Mouse (Mus musculus): ENCODE results near the gene Tmtc2. TPM values are rescaled to one million over a fixed set of nuclear protein-coding genes. Genes with fewer than 3 reads are reported as not detected.

Gene Tmtc2
- polyA plus RNA-seq, 1 experiment: 16.7 TPM

DNA sequence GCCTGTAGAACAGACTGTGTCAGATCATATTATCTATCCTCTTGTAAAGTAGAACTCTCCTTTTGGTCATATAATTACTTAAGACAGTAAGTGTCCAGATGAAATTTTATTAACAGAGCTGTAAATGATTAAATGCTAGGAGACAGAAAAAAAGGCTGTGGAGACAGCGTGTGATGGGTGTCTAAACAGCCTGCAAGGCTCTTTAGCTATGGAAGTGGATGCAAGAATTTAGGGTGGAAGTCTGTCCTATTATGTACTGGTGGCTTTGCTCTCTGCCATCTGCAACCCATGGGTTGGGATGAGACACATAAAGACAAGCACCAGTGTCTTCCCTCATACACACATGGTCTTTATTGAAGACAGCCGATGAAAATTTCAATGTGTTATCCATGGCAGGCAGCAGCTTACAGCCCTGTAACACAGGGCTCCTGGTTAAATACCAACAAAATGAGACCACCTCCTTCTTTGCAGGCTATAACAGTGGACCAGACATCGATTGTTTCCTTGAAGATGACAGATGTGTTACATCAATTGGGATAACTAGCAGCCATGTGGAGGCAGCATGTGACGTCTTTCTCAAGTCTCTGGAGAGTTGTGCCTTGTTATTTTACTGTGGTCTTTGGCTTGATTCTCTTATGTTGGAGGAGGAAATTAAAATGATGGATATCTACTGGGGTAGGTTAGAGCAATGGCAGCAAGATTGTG, 380.3 kb downstream of the Tmtc2 start:
- Histone ChIP-seq H3K4me1 (ENCODE audit: control insufficient read depth, insufficient read depth, low read length) (no peaks in the 10 kb centered on the region; the same call in 1 of the 2 replicates), H3K27me3 (ENCODE audit: control insufficient read depth, insufficient read depth, low read length) (no peaks in the 10 kb centered on the region), H3K4me3 (replicated peaks; ENCODE audit: insufficient read depth, low read depth, low read length) (no peak overlapping the region), H3K27ac (ENCODE audit: insufficient read depth, low read length) (no peak overlapping the region)
- WGBS: 75% methylated on average over 4 of the region's 4 CpGs
- no peak for TF ChIP-seq POLR2A (IDR thresholded peaks at IDR 0.05; ENCODE audit: borderline replicate concordance, insufficient read depth, low read length)
- TF ChIP-seq CTCF (IDR thresholded peaks at IDR 0.05; ENCODE audit: borderline replicate concordance, insufficient read depth, low read depth, low read length): no peak
- DNase-seq: no peak

DNA sequence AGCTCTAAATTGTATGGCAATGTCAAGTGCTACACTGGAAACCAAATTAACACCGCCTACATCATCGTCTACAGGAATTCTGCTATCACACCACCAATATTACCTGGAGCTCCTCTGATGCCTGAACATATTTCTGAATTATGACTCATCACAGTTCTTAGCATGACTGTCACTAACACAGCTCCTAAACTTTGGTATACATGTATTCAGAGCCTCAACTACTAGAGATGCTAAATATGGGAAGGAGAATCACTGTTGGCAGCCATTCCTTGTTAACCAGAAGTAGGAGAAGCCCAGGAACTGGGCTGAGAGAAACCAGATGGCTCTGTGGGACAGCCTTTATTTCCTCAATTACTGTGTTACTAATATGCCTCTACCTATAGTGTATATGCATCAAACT, 382.2 kb downstream of the Tmtc2 start:
- Histone ChIP-seq H3K4me3 (replicated peaks; ENCODE audit: insufficient read depth, low read depth, low read length) (no peak overlapping the region), H3K27me3 (ENCODE audit: control insufficient read depth, insufficient read depth, low read length) (no peaks in the 10 kb centered on the region), H3K4me1 (ENCODE audit: control insufficient read depth, insufficient read depth, low read length) (no peaks in the 10 kb centered on the region; the same call in 1 of the 2 replicates), H3K27ac (ENCODE audit: insufficient read depth, low read length) (no peak overlapping the region)
- no peak for DNase-seq
- WGBS: 93% methylated on average over 2 of the region's 2 CpGs
- TF ChIP-seq POLR2A (IDR thresholded peaks at IDR 0.05; ENCODE audit: borderline replicate concordance, insufficient read depth, low read length) (no peak), CTCF (IDR thresholded peaks at IDR 0.05; ENCODE audit: borderline replicate concordance, insufficient read depth, low read depth, low read length) (no peak)

GRCm38 (mm10) chr10:105189746-105190145, 384.5 kb downstream of the Tmtc2 start:
- Histone ChIP-seq H3K27ac (ENCODE audit: insufficient read depth, low read length) (no peak overlapping the region), H3K4me1 (ENCODE audit: control insufficient read depth, insufficient read depth, low read length) (no peaks in the 10 kb centered on the region; the same call in 1 of the 2 replicates), H3K27me3 (ENCODE audit: control insufficient read depth, insufficient read depth, low read length) (no peaks in the 10 kb centered on the region), H3K4me3 (replicated peaks; ENCODE audit: insufficient read depth, low read depth, low read length) (no peak overlapping the region)
- no peak for DNase-seq
- 64% methylated on average over 4 of the region's 4 CpGs for WGBS
- TF ChIP-seq CTCF (IDR thresholded peaks at IDR 0.05; ENCODE audit: borderline replicate concordance, insufficient read depth, low read depth, low read length): no peak
- TF ChIP-seq POLR2A (IDR thresholded peaks at IDR 0.05; ENCODE audit: borderline replicate concordance, insufficient read depth, low read length): no peak

- Histone ChIP-seq H3K27ac (ENCODE audit: insufficient read depth, low read length) (no peak overlapping the region), H3K27me3 (ENCODE audit: control insufficient read depth, insufficient read depth, low read length) (no peaks in the 10 kb centered on the region), H3K4me1 (ENCODE audit: control insufficient read depth, insufficient read depth, low read length) (no peaks in the 10 kb centered on the region), H3K4me3 (replicated peaks; ENCODE audit: insufficient read depth, low read depth, low read length) (no peak overlapping the region)
- 96% methylated on average over 5 of the region's 5 CpGs for WGBS
- DNase-seq: no peak
- no peak for TF ChIP-seq POLR2A (IDR thresholded peaks at IDR 0.05; ENCODE audit: borderline replicate concordance, insufficient read depth, low read length)
- no peak for TF ChIP-seq CTCF (IDR thresholded peaks at IDR 0.05; ENCODE audit: borderline replicate concordance, insufficient read depth, low read depth, low read length)
Observed at GRCm38 (mm10) chr10:105186636-105187035, 387.6 kb downstream of the Tmtc2 start.

- DNase-seq: no peak
- no peaks in the 10 kb centered on the region for H3K4me1 ChIP-seq (ENCODE audit: control insufficient read depth, insufficient read depth, low read length)
- no peak for TF ChIP-seq POLR2A (IDR thresholded peaks at IDR 0.05; ENCODE audit: borderline replicate concordance, insufficient read depth, low read length)
- TF ChIP-seq CTCF (IDR thresholded peaks at IDR 0.05; ENCODE audit: borderline replicate concordance, insufficient read depth, low read depth, low read length): no peak
- WGBS: 91% methylated on average over 5 of the region's 5 CpGs
- H3K27me3 ChIP-seq (ENCODE audit: control insufficient read depth, insufficient read depth, low read length): no peaks in the 10 kb centered on the region
- H3K4me3 ChIP-seq (replicated peaks; ENCODE audit: insufficient read depth, low read depth, low read length): no peak overlapping the region
- no peak overlapping the region for H3K27ac ChIP-seq (ENCODE audit: insufficient read depth, low read length)
Observed at GRCm38 (mm10) chr10:105168443-105169102, 405.7 kb downstream of the Tmtc2 start.

DNA sequence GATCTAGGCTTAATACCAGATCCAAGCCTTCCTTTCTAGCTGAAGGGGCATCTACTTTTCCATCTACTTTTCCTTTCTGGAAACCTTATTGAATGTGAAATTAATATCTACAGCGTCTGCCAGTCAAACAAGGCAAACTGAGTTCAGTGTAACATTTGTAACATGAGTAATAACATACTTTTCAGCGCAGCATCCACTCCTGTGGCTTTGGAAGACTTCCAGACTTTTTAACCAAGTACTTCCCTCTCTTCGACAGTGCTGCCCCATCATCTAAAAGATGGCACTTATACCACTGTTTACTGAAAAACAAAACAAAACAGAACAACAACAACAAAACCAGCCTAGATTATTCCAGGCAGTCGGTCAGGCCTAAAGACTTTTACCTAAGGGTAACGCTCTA, 409.0 kb downstream of the Tmtc2 start:
- 76% methylated on average over 5 of the region's 5 CpGs for WGBS
- Histone ChIP-seq H3K27me3 (ENCODE audit: control insufficient read depth, insufficient read depth, low read length) (no peaks in the 10 kb centered on the region), H3K4me3 (replicated peaks; ENCODE audit: insufficient read depth, low read depth, low read length) (no peak overlapping the region), H3K4me1 (ENCODE audit: control insufficient read depth, insufficient read depth, low read length) (no peaks in the 10 kb centered on the region), H3K27ac (ENCODE audit: insufficient read depth, low read length) (no peak overlapping the region)
- DNase-seq: no peak
- TF ChIP-seq CTCF (IDR thresholded peaks at IDR 0.05; ENCODE audit: borderline replicate concordance, insufficient read depth, low read depth, low read length) (no peak), POLR2A (IDR thresholded peaks at IDR 0.05; ENCODE audit: borderline replicate concordance, insufficient read depth, low read length) (no peak)

- Histone ChIP-seq H3K27me3 (ENCODE audit: control insufficient read depth, insufficient read depth, low read length) (no peaks in the 10 kb centered on the region), H3K4me3 (replicated peaks; ENCODE audit: insufficient read depth, low read depth, low read length) (no peak overlapping the region), H3K4me1 (ENCODE audit: control insufficient read depth, insufficient read depth, low read length) (no peaks in the 10 kb centered on the region), H3K27ac (ENCODE audit: insufficient read depth, low read length) (no peak overlapping the region)
- DNase-seq: no peak
- TF ChIP-seq POLR2A (IDR thresholded peaks at IDR 0.05; ENCODE audit: borderline replicate concordance, insufficient read depth, low read length): no peak
- no peak for TF ChIP-seq CTCF (IDR thresholded peaks at IDR 0.05; ENCODE audit: borderline replicate concordance, insufficient read depth, low read depth, low read length)
Observed at GRCm38 (mm10) chr10:105153789-105154188, 420.5 kb downstream of the Tmtc2 start.

GRCm38 (mm10) chr10:105144382-105144781, 429.9 kb downstream of the Tmtc2 start:
- no peak overlapping the region for H3K4me3 ChIP-seq (replicated peaks; ENCODE audit: insufficient read depth, low read depth, low read length)
- H3K27me3 ChIP-seq (ENCODE audit: control insufficient read depth, insufficient read depth, low read length): no peaks in the 10 kb centered on the region
- 79% methylated on average over 4 of the region's 4 CpGs for WGBS
- H3K4me1 ChIP-seq (ENCODE audit: control insufficient read depth, insufficient read depth, low read length): no peaks in the 10 kb centered on the region
- no peak overlapping the region for H3K27ac ChIP-seq (ENCODE audit: insufficient read depth, low read length)
- DNase-seq: no peak
- no peak for TF ChIP-seq POLR2A (IDR thresholded peaks at IDR 0.05; ENCODE audit: borderline replicate concordance, insufficient read depth, low read length)
- no peak for TF ChIP-seq CTCF (IDR thresholded peaks at IDR 0.05; ENCODE audit: borderline replicate concordance, insufficient read depth, low read depth, low read length)
